Mouse (Mus musculus) activated CD4-positive, CD25-positive, alpha-beta regulatory T cell, adult 4 months (primary cell): ENCODE data around the gene Pik3r2. TPM values are rescaled to one million over a fixed set of nuclear protein-coding genes. Genes with fewer than 3 reads are reported as not detected.
A peak's percentile ranks its signal among the peaks of the same experiment; 100 is the strongest.

Source experiments
- ATAC-seq: one replicate; pipeline ENCODE4 v1.8.0; 2017
- polyA plus RNA-seq, 2 experiments: library from polyadenylated mRNA; unstranded; fragments of 100-300 nt; shearing (Covaris generic); gene quantifications; one replicate each; pipeline ENCODE4 v1.2.1; 2017

Gene Pik3r2
- polyA plus RNA-seq, 2 experiments from 2014 or later, result 3.9 to 5.1 TPM

GRCm38 (mm10) chr8:70738211-70738610, 38.3 kb downstream of the Pik3r2 start:
- no peak for ATAC-seq

- no peak for ATAC-seq
Observed at GRCm38 (mm10) chr8:70737705-70738104, 38.8 kb downstream of the Pik3r2 start.

GRCm38 (mm10) chr8:70730956-70731355, 45.6 kb downstream of the Pik3r2 start:
- no peak for ATAC-seq

GRCm38 (mm10) chr8:70729808-70730475, 46.6 kb downstream of the Pik3r2 start:
- ATAC-seq, result peak; percentile 69

- ATAC-seq, result no peak
Observed at GRCm38 (mm10) chr8:70726721-70727120, 49.8 kb downstream of the Pik3r2 start.

- ATAC-seq, result no peak
Observed at GRCm38 (mm10) chr8:70725792-70726447, 50.6 kb downstream of the Pik3r2 start.

GRCm38 (mm10) chr8:70724216-70724615, 52.3 kb downstream of the Pik3r2 start:
- no peak for ATAC-seq

- ATAC-seq, result no peak
Observed at GRCm38 (mm10) chr8:70723486-70724210, 52.9 kb downstream of the Pik3r2 start, which contains the start of gene Pde4c. Gene Pde4c, plus strand, starts transcription at chr8:70723720.

GRCm38 (mm10) chr8:70721601-70722000, 54.9 kb downstream of the Pik3r2 start:
- no peak for ATAC-seq

GRCm38 (mm10) chr8:70720739-70721138, 55.8 kb downstream of the Pik3r2 start:
- ATAC-seq, result peak; percentile 52

- no peak for ATAC-seq
Observed at GRCm38 (mm10) chr8:70719796-70720270, 56.7 kb downstream of the Pik3r2 start.

- ATAC-seq, result peak; percentile 87
Observed at GRCm38 (mm10) chr8:70718297-70718696, 58.2 kb downstream of the Pik3r2 start, which contains the start of gene Gm3336. Gene Gm3336, plus strand, starts transcription at chr8:70718543.

Other genes starting within 250 kb of the Pik3r2 start
- gene Fkbp8, start 249.0 kb downstream of the Pik3r2 start, polyA plus RNA-seq, result 100 to 1,000 TPM; 131 to 163 TPM
- gene Kxd1, start 248.8 kb downstream of the Pik3r2 start, polyA plus RNA-seq, result 100 to 1,000 TPM; 176 to 180 TPM
- gene Ell, start 237.3 kb downstream of the Pik3r2 start, polyA plus RNA-seq, result 10 to 100 TPM; 27.8 to 35.2 TPM
- gene Isyna1, start 182.3 kb downstream of the Pik3r2 start, polyA plus RNA-seq, result 10 to 100 TPM; 19.3 to 44.6 TPM
- 10 to 100 TPM; 15.8 to 17.7 TPM for gene Ssbp4, start 167.8 kb downstream of the Pik3r2 start, polyA plus RNA-seq
- 1 to 10 TPM in 1 of 2 experiments, under 1 TPM in 1; 0.54 to 1.0 TPM for gene Lrrc25, start 160.6 kb downstream of the Pik3r2 start, polyA plus RNA-seq
- not detected for gene Gdf15, start 144.3 kb downstream of the Pik3r2 start, polyA plus RNA-seq
- 1 to 10 TPM; 7.1 to 7.4 TPM for gene Pgpep1, start 116.3 kb downstream of the Pik3r2 start, polyA plus RNA-seq
- 100 to 1,000 TPM; 115 to 120 TPM for gene Lsm4, start 103.5 kb downstream of the Pik3r2 start, polyA plus RNA-seq
- 10 to 100 TPM; 12.5 to 20.0 TPM for gene Jund, start 77.8 kb downstream of the Pik3r2 start, polyA plus RNA-seq
- not detected for gene Iqcn, start 73.3 kb downstream of the Pik3r2 start, polyA plus RNA-seq
- not detected for gene Gm3336, start 58.2 kb downstream of the Pik3r2 start, polyA plus RNA-seq
- under 1 TPM; 0.47 to 0.95 TPM for gene Pde4c, start 53.0 kb downstream of the Pik3r2 start, polyA plus RNA-seq
- gene Rab3a, start 22.0 kb downstream of the Pik3r2 start, polyA plus RNA-seq, result 1 to 10 TPM; 3.8 to 5.4 TPM
- 10 to 100 TPM; 35.6 to 41.7 TPM for gene Mpv17l2, start 15.8 kb downstream of the Pik3r2 start, polyA plus RNA-seq
- gene Mast3, start 28.3 kb upstream of the Pik3r2 start, polyA plus RNA-seq, result 10 to 100 TPM; 19.0 to 19.4 TPM
- gene Il12rb1, start 31.7 kb upstream of the Pik3r2 start, polyA plus RNA-seq, result 10 to 100 TPM; 16.5 to 29.5 TPM
- gene Arrdc2, start 63.0 kb upstream of the Pik3r2 start, polyA plus RNA-seq, result 1 to 10 TPM; 3.0 to 6.7 TPM
- not detected for gene Kcnn1, start 86.5 kb upstream of the Pik3r2 start, polyA plus RNA-seq
- gene Ccdc124, start 97.2 kb upstream of the Pik3r2 start, polyA plus RNA-seq, result 100 to 1,000 TPM in 1 of 2 experiments, 10 to 100 TPM in 1; 75.7 to 106 TPM
- not detected for gene Slc5a5, start 116.0 kb upstream of the Pik3r2 start, polyA plus RNA-seq
- gene Rpl18a, start 120.7 kb upstream of the Pik3r2 start, polyA plus RNA-seq, result over 10,000 TPM; 10,302 to 10,714 TPM
- gene Map1s, start 129.2 kb upstream of the Pik3r2 start, polyA plus RNA-seq, result 10 to 100 TPM; 13.5 to 17.4 TPM